Mouse (Mus musculus) intestine, postnatal 0 days (tissue): ENCODE results near the gene Lrrc8b. TPM values are rescaled to one million over a fixed set of nuclear protein-coding genes. Genes with fewer than 3 reads are reported as not detected.

Experiments used
- ATAC-seq: fragments of 200-750 bp; cut with Nextera tagmentation; 2 replicates; pipeline ENCODE4 v1.8.0; 2017; ENCODE audit warnings: mild to moderate bottlenecking, moderate TSS enrichment, moderate library complexity
- H3K27ac ChIP-seq: fragments of 300-500 bp; sonication (generic); 2 replicates; pipeline ENCODE4 v1.5.1; 2014; ENCODE audit warnings: mild to moderate bottlenecking, low read depth, low read length, moderate library complexity
- H3K27me3 ChIP-seq: fragments of 300-500 bp; sonication (generic); replicated peaks from 2 replicates; pipeline ENCODE4 v1.6.1; 2014; ENCODE audit warnings: low read length, mixed read lengths; ENCODE audit not compliant: control insufficient read depth, insufficient read depth
- H3K36me3 ChIP-seq: fragments of 300-500 bp; sonication (generic); 2 replicates; pipeline ENCODE4 v1.6.1; 2014; ENCODE audit warnings: mild to moderate bottlenecking, moderate library complexity; ENCODE audit not compliant: control insufficient read depth, insufficient read depth
- H3K4me1 ChIP-seq: fragments of 300-500 bp; sonication (generic); replicated peaks from 2 replicates; pipeline ENCODE4 v1.6.1; 2014; ENCODE audit warnings: antibody characterized with exemption, low read length, mixed read lengths; ENCODE audit not compliant: control insufficient read depth, insufficient read depth
- H3K4me2 ChIP-seq: fragments of 300-500 bp; sonication (generic); replicated peaks from 2 replicates; pipeline ENCODE4 v1.6.1; 2014; ENCODE audit warnings: low read depth, mild to moderate bottlenecking, moderate library complexity
- H3K4me3 ChIP-seq: fragments of 300-500 bp; sonication (generic); 2 replicates; pipeline ENCODE4 v1.5.1; 2014; ENCODE audit warnings: low read depth, low read length
- H3K9ac ChIP-seq: fragments of 300-500 bp; sonication (generic); 2 replicates; pipeline ENCODE4 v1.6.1; 2014; ENCODE audit warnings: mild to moderate bottlenecking, low read depth, low read length
- H3K9me3 ChIP-seq: fragments of 300-500 bp; sonication (generic); 2 replicates; pipeline ENCODE4 v1.6.1; 2016; ENCODE audit warnings: mixed run types; ENCODE audit not compliant: control insufficient read depth
- CTCF ChIP-seq: sonication (generic); IDR thresholded peaks from 2 replicates; pipeline ENCODE4 v1.5.1; 2016; ENCODE audit warnings: low read depth, mild to moderate bottlenecking, control low read depth, antibody characterized with exemption, moderate library complexity
- WGBS: fragments of 180-500 bp; shearing (Covaris S2); extraction: QIAGEN DNeasy Blood & Tissue Kit; methylation state at CpG from one replicate; pipeline ENCODE4 v1.1.7; 2014; 5-methylcytosine and 5-hydroxymethylcytosine counted together
- polyA plus RNA-seq: library from polyadenylated mRNA; unstranded; fragments of >200 nt; fragmentation: Nextera tagmentation; extraction: Ambion mirVana; gene quantifications from 2 replicates; pipeline ENCODE4 v1.2.1, GENCODE M21; 2015

Lrrc8b gene
- polyA plus RNA-seq, 1 experiment from 2014 or later, result 12.2 TPM

DNA sequence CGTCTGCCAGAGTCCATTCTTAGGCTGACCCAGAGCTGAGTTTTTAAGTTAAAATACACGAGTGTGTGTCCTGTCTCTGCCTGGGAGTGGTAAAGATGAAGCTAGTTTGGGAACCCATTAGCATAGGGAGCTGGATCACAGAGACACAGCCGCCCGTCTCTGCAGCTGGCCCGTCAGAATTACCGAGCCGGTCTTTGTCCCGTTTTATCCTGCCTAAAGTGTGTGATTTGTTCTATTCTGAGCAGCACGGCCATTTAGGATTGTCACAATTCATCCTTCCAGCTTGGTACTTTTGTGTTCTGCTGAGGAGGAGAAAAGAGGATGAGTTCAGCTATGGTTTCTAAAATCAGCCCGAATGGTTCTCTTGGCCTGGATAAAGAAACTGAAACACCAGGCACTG lies 51.7 kb downstream of the Lrrc8b start:
- ATAC-seq, result no peak
- WGBS, result 92% methylated on average over 10 of the region's 10 CpGs
- no peak overlapping the region for H3K27ac ChIP-seq
- no peak overlapping the region for H3K4me3 ChIP-seq
- TF ChIP-seq CTCF, result no peak
- no peak overlapping the region for H3K9ac ChIP-seq
- no peaks in the 10 kb centered on the region for H3K27me3 ChIP-seq
- no peaks in the 10 kb centered on the region; the same call in 1 of the 2 replicates for H3K4me1 ChIP-seq
- no peak overlapping the region for H3K4me2 ChIP-seq
- H3K36me3 ChIP-seq, result no peaks in the 10 kb centered on the region
- no peaks in the 10 kb centered on the region for H3K9me3 ChIP-seq

GRCm38 (mm10) chr5:105472983-105473705 lies 57.6 kb downstream of the Lrrc8b start:
- 56% methylated on average over 5 of the region's 5 CpGs for WGBS
- H3K4me3 ChIP-seq, result no peak overlapping the region
- H3K4me2 ChIP-seq, result no peak overlapping the region
- H3K9me3 ChIP-seq, result no peaks in the 10 kb centered on the region
- no peak for TF ChIP-seq CTCF
- no peaks in the 10 kb centered on the region for H3K27me3 ChIP-seq
- no peak for ATAC-seq
- H3K9ac ChIP-seq, result no peak overlapping the region
- H3K4me1 ChIP-seq, result no peaks in the 10 kb centered on the region
- no peaks in the 10 kb centered on the region for H3K36me3 ChIP-seq
- no peak overlapping the region; the same call in 1 of the 2 replicates for H3K27ac ChIP-seq

DNA sequence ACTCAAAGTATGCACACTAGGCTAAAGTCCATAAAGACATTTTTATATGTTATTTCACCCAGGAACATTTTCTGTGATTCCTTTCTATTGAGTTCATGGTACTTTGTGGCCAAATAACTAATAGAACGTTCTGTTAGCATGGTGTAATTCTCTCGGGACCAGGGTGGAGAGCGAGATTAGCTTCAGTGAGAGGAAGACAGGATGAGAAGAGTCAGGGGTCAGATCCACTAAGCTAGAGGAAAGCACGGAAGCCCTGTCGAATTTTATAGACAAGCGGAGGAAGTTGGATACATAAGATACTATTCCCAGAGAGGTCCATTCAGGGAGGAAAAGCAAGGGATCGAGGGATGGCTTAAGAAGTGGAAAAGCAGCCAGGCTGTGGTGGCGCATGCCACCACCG lies 62.0 kb downstream of the Lrrc8b start:
- no peak overlapping the region for H3K9ac ChIP-seq
- H3K27ac ChIP-seq, result no peak overlapping the region
- H3K4me2 ChIP-seq, result no peak overlapping the region
- H3K4me3 ChIP-seq, result no peak overlapping the region
- H3K9me3 ChIP-seq, result no peaks in the 10 kb centered on the region
- 84% methylated on average over 9 of the region's 9 CpGs for WGBS
- H3K4me1 ChIP-seq, result no peaks in the 10 kb centered on the region
- no peaks in the 10 kb centered on the region for H3K27me3 ChIP-seq
- TF ChIP-seq CTCF, result no peak
- ATAC-seq, result no peak
- H3K36me3 ChIP-seq, result peaks cover 22% of the 10 kb centered on the region

DNA sequence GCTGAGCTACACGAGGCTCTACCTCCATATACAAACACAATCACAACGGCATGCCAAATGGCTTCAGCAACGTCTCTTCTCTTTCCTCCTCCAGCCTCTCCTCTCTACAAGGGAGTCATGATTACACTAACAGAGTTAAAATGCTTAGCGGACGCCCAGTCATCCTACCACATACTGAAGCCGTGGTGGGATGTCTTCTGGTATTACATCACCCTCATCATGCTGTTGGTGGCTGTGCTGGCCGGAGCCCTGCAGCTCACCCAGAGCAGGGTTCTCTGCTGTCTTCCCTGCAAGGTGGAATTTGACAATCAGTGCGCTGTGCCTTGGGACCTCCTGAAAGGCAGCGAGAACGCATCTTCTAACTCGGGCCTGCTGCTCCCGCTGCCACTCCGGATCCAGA lies 64.1 kb downstream of the Lrrc8b start:
- no peak for TF ChIP-seq CTCF

DNA sequence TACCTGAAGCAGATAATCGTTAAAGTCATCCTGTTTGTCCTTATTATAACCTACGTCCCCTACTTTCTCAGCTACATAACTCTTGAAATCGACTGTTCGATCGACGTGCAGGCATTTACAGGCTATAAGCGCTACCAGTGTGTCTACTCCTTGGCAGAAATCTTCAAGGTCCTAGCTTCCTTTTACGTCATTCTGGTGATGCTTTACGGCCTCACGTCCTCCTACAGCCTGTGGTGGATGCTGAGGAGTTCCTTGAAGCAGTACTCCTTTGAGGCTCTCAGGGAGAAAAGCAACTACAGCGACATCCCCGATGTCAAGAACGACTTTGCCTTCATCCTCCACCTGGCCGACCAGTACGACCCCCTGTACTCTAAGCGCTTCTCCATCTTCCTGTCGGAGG lies 65.0 kb downstream of the Lrrc8b start:
- Histone ChIP-seq H3K4me2 (no peak overlapping the region), H3K4me3 (no peak overlapping the region), H3K27me3 (no peaks in the 10 kb centered on the region), H3K4me1 (no peaks in the 10 kb centered on the region), H3K9ac (no peak overlapping the region), H3K36me3 (peaks cover 22% of the 10 kb centered on the region), H3K9me3 (no peaks in the 10 kb centered on the region), H3K27ac (no peak overlapping the region)
- 95% methylated on average over 17 of the region's 17 CpGs for WGBS
- no peak for ATAC-seq
- TF ChIP-seq CTCF, result no peak

More for the DNA sequence above, 64.1 kb downstream of the Lrrc8b start:
- no peak for ATAC-seq
- H3K4me2 ChIP-seq, result no peak overlapping the region
- H3K36me3 ChIP-seq, result peaks cover 22% of the 10 kb centered on the region
- no peak overlapping the region for H3K9ac ChIP-seq
- no peaks in the 10 kb centered on the region for H3K9me3 ChIP-seq
- no peak overlapping the region for H3K4me3 ChIP-seq
- no peak overlapping the region for H3K27ac ChIP-seq
- H3K27me3 ChIP-seq, result no peaks in the 10 kb centered on the region
- 93% methylated on average over 13 of the region's 13 CpGs for WGBS
- H3K4me1 ChIP-seq, result no peaks in the 10 kb centered on the region

DNA sequence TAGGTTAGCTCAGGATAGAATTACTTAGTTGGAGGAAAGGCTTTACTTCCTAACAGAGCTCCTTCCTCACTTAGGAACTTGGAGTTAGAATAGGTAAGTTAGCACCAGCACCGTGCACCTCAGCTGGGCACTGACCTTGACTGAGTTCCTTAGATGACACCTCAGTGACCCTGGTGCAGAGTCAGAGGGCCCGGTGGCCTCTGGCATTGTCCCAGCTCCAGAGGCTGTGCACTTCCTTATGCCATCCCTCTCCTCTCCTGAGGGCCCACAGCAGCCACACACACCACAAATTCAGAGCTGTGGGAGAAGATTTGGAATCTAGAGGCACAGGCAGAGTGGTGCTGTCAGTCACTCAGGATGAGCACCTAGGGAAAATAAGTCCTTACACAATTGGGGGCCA lies 68.1 kb downstream of the Lrrc8b start:
- no peak overlapping the region for H3K4me3 ChIP-seq
- H3K36me3 ChIP-seq, result peaks cover 22% of the 10 kb centered on the region
- no peak overlapping the region for H3K4me2 ChIP-seq
- no peaks in the 10 kb centered on the region for H3K27me3 ChIP-seq
- no peaks in the 10 kb centered on the region for H3K9me3 ChIP-seq
- no peaks in the 10 kb centered on the region for H3K4me1 ChIP-seq
- no peak for ATAC-seq
- TF ChIP-seq CTCF, result no peak
- no peak overlapping the region for H3K27ac ChIP-seq
- WGBS, result 64% methylated on average over 2 of the region's 2 CpGs
- H3K9ac ChIP-seq, result no peak overlapping the region

DNA sequence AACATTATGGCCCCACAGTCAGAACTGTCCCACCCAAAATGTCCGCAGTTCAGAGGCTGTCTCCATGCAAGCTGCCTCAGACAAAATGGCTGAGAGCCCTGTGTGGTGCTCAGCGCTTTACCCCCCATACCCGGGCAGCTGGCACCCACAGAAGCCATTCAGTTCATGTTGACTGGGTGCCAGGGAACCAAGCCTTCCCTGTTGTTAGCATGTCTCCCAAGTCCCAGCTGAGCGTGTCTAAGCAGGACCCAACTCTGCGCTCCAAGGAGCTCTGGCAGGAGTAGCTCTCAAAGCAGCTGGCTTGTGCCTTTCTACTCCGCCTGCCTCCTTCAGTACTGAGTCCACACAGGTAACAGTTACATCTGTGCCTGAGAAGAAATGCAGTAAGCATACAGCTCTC lies 68.7 kb downstream of the Lrrc8b start:
- Histone ChIP-seq H3K9ac (no peak overlapping the region), H3K27me3 (no peaks in the 10 kb centered on the region), H3K27ac (no peak overlapping the region), H3K4me2 (no peak overlapping the region), H3K9me3 (no peaks in the 10 kb centered on the region), H3K4me1 (no peaks in the 10 kb centered on the region), H3K36me3 (peaks cover 22% of the 10 kb centered on the region), H3K4me3 (no peak overlapping the region)
- TF ChIP-seq CTCF, result no peak
- no peak for ATAC-seq
- WGBS, result 90% methylated on average over 6 of the region's 6 CpGs
